Mouse (Mus musculus) liver, postnatal 0 days (tissue): ENCODE results near the gene Acvr1b.

Source experiments
- CTCF ChIP-seq: sonication (generic); IDR thresholded peaks from 2 replicates; pipeline ENCODE4 v1.5.1; 2016; ENCODE audit warnings: antibody characterized with exemption, low read depth
- EP300 ChIP-seq: IDR thresholded peaks from 2 replicates; pipeline ENCODE4 v1.6.1; 2016; ENCODE audit warnings: antibody characterized with exemption, low read depth, mild to moderate bottlenecking

- TF ChIP-seq EP300 (no peak), CTCF (no peak)
Measured at GRCm38 (mm10) chr15:101204781-101205180, 30.9 kb downstream of the Acvr1b start.
